Mouse (Mus musculus) left cerebral cortex, postnatal 14 days (tissue): ENCODE data around the gene Pmf1. TPM values are rescaled to one million over a fixed set of nuclear protein-coding genes. Genes with fewer than 3 reads are reported as not detected.
"Not testable (repeated sequence)": the region's sequence is repeated elsewhere in the genome, so short reads cannot be mapped to it uniquely, and the experiment has no call there.

Experiments used
- DNase-seq, 2 experiments: peaks; one replicate each; pipeline ENCODE4 v3.0.0; 2021 to 2022; ENCODE audit warnings: low spot score in 2 of 2, mixed read lengths in 1 of 2
- intact Hi-C: fragments of 180-260 bp; cut with DNase I; formaldehyde crosslinking; loops from one replicate; pipeline ENCODE4 v1.15.1; 2025
- total RNA-seq, 2 experiments: library from RNA; stranded (reverse); gene quantifications; 2 replicates each; pipeline ENCODE4 v1.2.3; 2021

The Pmf1 gene
- total RNA-seq, 2 experiments from 2014 or later: 5.7 to 7.8 TPM

DNA sequence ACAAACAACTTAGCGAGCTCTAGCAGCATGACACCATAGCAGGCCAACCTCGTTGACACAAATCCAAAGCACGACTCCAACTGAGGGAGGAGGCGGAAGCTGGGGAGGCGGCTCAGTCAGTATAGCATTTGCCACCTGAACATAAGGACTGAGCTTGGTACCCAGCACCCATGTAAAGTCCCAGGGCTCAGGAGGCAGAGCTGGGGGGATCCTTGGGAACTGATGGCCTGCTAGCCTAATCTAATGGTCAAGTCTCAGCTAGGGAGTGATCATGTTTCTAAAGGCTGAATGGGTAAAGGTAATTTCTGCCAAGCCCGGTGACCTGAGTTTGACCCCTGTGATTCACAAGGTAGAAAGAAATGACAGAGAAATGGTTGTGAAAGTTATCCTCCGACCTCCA, 2.6 kb downstream of the Pmf1 start:
- intact Hi-C loops: loop anchor here (1.0 to 5.0 kb wide), 2 partner anchors 60 to 120 kb away; no protein-coding TSS in a partner anchor
- DNase-seq: no peak

DNA sequence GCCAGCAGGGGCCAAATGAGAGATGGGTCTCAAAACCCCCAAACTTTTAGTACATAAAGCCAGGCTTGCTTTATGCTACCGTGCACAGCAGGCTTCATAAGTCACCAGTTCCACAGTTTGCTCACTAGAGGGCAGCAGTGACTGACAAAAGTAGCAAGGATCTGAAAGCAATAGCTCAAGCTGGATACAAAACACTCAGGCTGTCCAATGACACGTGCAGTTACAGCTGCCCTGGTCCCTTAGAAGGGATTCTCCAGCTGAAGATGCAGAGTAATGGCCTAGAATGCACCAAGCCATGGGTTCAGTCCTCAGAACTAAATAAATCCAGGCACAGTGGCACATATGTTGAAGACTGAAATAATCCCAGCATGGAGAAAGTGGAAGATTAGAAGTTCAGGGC, 3.0 kb downstream of the Pmf1 start:
- intact Hi-C loops: loop anchor here (1.0 to 5.0 kb wide), 2 partner anchors 60 to 120 kb away; no protein-coding TSS in a partner anchor
- DNase-seq: peak; percentile 78 to 87

DNA sequence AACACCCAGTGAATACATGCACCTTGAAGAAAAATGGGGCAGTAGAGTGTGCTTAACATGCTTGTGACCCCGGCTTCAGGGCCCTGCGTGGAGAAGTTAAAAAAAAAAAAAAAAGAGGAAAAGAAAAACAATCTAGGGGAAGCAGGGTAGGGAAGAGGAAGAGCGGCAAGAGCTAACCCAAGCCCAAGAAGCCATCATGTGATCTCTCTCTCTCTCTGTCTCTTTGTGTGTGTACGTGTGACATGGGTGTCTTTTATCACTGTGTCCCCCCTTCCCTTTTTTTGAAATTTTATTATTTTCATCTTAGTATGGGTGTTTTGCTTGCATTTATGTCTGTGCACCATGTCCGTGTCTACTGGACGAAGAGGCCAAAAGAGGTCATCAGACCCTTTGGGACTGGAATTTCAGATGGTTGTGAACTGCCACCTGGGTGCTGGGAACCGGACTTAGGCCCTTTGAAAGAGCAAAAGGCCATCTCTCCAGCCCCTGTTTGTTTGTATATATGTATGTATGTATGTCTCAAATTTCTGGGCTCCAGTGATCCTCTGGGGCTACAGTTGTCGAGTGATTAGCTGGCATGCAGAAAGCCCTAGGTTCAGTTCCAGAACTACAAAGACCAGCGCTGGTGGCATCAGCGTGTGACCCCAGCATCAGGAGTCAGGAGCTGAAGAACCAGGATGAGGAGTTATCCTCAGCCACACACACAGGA, 6.5 kb downstream of the Pmf1 start:
- intact Hi-C loops: no loop called here
- DNase-seq: no peak

DNA sequence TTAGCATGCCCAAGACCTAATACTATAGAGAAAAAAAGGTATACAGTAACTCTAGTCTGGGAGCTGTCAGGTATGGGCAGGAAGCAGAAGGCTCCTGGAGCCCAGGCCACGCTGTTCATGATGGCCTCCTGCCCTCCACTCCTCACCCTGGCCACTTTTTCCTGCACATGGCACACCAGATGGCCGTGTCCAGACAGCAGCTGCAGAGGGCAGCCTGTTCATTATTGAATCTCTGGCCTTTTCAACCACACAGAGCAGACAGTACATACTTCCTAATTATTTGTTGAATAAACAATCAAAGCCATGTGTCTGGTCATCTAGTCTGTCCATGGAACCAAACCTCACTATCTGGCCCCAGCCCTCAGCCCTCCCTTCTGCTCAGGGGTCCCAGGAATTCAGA, 11.5 kb downstream of the Pmf1 start:
- DNase-seq: no peak
- intact Hi-C loops: no loop called here

DNA sequence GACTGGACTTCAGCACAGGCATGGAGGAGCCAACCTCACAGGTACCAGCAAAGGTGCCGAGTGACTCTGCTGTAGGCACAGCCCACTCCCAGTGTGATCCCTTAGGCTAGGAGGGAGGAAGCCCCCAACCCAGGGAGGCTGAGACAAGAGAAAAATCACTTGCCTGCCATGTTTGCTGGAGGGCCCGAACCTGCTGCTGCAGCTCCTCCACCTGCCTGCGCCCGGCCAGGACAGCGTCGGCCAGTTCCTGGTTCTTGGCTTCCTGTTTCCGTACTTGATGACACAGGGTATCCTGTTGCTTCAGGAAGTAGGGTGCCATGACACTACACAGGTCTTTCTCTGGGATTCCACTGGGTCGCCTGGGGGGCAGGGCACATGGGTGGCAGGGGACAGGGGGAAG, 14.4 kb downstream of the Pmf1 start:
- DNase-seq: no peak
- intact Hi-C loops: no loop called here

DNA sequence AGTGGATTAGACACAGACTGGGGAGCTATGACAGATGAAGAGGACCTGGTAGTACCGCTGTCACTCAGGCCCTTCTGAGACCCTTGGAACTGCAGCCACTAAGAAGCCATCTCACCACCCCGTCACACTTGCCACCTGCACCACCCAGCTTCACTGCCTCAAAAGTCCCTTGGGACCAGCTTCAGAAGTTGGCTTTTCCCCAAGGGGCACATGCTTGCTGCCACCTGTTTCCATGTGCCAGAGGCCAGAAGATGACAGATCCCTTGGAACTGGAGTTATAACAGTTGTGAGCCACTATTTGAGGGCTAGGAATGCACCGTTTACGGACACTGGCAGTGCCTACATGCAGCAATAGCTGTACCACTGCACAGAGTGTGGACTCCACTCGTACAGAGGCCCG, 14.8 kb downstream of the Pmf1 start:
- intact Hi-C loops: no loop called here

DNA sequence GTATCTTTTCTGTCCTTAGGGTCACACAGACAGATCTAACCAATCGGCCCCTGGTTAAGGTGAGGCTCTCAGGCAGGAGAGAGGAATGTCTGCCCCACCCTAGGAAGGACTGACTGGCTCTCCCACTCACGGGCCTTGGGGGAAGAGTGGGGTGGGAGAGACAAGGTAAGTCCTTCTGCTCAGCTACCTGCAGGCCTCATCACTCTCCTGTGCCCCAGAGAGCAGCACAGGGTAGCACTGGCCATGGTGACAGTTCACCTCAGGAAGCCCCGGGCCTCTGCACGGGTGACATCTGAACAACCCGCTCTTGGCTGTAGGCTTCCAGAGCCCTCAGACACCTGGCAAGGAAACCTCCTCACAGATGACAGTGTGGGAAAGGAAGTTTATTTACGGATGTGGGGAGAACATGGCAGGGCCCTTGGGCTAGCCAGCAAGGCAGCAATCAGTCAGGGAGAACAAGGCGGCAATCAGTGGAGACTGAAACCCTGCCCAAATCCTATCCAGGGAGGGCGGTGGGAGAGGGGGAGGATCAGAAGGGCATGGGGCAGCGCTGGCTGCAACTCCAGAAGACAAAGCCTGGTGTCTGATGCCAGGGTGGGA, 16.3 kb downstream of the Pmf1 start:
- DNase-seq: no peak
- intact Hi-C loops: no loop called here

More for the DNA sequence above, 14.8 kb downstream of the Pmf1 start:
- no peak for DNase-seq

DNA sequence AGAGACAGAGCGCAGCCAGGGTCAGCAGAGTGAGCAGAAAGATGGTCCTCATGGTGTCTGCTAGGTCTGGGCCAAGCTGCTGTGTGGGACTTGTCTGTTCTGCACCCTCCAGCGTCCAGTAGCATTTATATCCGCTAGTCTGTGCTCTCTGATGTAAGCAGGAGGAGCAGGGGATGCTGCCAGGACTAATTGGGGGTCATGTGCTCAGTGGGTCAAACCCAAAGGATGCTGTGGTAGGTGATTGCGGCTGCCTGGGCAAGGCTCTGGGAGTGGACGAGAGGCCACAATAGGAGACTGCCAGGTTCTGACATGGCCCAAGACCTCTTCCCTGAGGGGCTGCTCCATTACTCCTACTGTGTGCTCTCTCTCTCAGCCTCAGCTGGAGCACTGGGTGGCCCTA, 25.8 kb downstream of the Pmf1 start, which contains the start of gene Bglap:
Bglap (minus strand) TSS at position 101 of the 400 bp plus-strand sequence.
- DNase-seq: no peak

DNA sequence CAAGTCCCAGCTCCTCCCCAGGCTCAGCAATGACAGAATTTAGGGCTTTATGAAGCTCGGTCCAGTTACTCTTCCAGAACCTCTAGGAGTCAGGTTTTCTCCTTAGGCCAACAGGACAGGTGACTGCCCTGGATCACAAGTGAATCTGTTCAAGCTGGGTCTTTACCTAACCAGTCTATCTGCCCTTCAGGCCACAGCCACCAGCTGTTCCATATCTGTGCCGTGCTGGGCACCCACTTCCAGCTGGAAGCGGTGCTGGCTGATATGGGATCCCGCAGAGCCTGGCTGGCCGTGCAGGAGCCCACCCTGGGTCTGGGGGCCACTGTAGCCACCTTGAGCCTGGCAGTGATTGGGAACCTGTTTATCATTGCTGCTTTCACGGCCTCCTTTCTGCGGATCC, 27.7 kb downstream of the Pmf1 start:
- DNase-seq, intact Hi-C loops: not testable (repeated sequence)

More for the DNA sequence above, 25.8 kb downstream of the Pmf1 start, which contains the start of gene Bglap:
- intact Hi-C loops: no loop called here

DNA sequence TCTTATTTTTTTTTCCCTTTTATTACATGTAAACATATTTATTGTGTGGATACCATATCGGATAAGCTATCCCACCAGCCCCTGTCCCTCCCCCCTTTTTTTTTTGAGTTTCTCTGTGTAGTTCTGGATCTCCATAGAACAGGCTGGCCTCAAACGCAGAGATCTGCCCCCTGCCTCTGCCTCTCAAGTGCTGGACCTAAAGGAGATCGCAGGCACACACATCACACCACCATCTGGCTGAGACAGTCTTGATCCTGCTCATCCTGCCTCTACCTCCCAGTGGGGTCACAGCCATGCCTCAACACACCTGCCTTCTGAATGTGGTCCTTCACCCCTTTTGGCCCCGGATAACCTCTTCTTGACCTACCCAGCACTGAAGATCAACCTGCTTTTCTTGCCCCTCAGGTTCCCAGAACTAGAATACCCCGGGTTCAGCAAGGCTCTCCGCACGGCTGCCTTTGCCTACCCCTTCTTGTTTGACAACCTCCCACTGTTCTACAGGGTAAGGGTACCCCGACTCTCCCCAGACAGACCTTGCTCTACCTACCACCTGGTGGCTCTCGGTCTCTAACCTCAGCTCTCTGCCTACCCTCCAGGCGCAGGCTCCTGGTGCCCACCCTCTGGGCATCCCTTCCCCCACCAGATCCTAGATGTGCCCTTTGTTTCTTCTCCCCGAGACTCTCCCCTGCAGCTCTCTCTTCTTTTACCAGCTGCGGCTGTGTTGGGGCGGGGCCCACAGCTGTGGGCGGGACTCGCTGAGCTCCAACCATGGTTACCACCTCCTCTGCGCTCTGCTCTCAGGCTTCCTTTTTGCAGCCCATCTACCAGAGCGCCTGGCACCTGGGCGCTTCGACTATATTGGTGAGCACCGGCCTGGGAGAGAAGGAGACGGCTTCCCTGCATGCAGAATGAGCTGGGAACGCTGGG, 28.5 kb downstream of the Pmf1 start:
- intact Hi-C loops: not testable (repeated sequence)
- DNase-seq: peak in 1 of 2 experiments; percentile 34

DNA sequence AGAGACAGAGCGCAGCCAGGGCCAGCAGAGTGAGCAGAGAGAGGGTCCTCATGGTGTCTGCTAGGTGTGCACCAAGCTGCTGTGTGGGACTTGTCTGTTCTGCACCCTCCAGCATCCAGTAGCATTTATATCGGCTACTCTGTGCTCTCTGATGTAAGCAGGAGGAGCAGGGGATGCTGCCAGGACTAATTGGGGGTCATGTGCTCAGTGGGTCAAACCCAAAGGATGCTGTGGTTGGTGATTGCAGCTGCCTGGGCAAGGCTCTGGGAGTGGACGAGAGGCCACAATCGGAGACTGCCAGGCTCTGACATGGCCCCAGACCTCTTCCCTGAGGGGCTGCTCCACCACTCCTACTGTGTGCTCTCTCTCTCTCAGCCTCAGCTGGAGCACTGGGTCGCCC, 31.5 kb downstream of the Pmf1 start, which contains the start of gene Bglap2:
Bglap2 (minus strand) TSS at position 101 of the 400 bp plus-strand sequence.
- intact Hi-C loops, DNase-seq: not testable (repeated sequence)

DNA sequence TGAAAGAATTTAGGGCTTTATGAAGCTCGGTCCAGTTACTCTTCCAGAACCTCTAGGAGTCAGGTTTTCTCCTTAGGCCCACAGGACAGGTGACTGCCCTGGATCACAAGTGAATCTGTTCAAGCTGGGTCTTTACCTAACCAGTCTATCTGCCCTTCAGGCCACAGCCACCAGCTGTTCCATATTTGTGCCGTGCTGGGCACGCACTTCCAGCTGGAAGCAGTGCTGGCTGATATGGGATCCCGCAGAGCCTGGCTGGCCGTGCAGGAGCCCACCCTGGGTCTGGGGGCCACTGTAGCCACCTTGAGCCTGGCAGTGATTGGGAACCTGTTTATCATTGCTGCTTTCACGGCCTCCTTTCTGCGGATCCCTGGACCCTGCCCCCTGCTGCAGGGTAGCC, 33.5 kb downstream of the Pmf1 start:
- DNase-seq, intact Hi-C loops: not testable (repeated sequence)

DNA sequence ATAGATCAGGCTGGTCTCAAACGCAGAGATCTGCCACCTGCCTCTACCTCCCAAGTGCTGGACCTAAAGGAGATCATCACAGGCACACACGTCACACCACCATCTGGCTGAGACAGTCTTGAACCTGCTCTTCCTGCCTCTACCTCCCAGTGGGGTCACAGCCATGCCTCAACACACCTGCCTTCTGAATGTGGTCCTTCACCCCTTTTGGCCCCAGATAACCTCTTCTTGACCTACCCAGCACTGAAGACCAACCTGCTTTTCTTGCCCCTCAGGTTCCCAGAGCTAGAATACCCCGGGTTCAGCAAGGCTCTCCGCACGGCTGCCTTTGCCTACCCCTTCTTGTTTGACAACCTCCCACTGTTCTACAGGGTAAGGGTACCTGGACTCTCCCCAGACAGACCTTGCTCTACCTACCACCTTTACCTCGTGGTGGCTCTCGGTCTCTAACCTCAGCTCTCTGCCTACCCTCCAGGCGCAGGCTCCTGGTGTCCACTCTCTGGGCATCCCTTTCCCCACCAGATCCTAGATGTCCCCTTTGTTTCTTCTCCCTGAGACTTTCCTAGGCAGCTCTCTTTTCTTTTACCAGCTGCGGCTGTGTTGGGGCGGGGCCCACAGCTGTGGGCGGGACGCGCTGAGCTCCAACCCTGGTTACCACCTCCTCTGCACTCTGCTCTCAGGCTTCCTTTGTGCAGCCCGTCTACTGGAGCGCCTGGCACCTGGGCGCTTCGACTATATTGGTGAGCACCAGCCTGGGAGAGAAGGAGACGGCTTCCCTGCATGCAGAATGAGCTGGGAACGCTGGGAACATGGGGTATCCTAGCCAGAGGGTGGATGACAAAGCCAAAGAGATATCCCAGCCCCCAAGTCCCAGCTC, 34.1 kb downstream of the Pmf1 start:
- DNase-seq: peak in 1 of 2 experiments; percentile 30
- intact Hi-C loops: not testable (repeated sequence)

DNA sequence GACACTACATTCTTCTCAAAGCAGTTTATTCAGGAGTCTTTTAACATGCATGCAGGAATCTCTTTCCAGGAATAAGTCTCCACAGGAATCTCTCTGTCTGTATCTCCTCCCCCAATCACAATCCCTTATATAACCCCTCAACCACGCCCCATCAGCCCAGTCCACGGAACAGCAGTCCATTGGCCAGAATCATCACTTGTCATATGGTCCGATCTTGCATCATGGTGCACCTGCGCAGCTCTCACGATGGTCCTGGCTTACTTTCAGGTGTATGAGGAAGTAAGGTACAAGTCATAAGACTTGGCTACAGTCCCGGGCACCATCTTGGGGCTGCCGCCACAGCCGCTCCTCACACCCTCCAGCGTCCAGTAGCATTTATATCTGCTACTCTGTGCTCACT, 37.5 kb downstream of the Pmf1 start, which contains the start of gene Bglap3:
Bglap3 (minus strand) TSS at position 101 of the 400 bp plus-strand sequence.
- DNase-seq, intact Hi-C loops: not testable (repeated sequence)

DNA sequence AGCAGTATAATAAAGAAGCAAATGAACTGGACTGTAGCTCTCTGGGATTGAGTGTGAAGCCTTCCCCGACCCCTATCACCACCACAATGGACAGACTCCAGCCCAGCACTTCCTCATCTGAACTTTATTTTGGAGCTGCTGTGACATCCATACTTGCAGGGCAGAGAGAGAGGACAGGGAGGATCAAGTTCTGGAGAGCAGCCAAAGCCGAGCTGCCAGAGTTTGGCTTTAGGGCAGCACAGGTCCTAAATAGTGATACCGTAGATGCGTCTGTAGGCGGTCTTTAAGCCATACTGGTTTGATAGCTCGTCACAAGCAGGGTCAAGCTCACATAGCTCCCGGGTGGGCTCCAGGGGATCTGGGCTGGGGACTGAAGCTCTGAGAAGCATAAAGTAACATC, 41.6 kb downstream of the Pmf1 start:
- DNase-seq, intact Hi-C loops: not testable (repeated sequence)

DNA sequence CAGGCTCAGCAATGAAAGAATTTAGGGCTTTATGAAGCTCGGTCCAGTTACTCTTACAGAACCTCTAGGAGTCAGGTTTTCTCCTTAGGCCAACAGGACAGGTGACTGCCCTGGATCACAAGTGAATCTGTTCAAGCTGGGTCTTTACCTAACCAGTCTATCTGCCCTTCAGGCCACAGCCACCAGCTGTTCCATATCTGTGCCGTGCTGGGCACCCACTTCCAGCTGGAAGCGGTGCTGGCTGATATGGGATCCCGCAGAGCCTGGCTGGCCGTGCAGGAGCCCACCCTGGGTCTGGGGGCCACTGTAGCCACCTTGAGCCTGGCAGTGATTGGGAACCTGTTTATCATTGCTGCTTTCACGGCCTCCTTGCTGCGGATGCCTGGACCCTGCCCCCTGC, 42.6 kb downstream of the Pmf1 start:
- DNase-seq, intact Hi-C loops: not testable (repeated sequence)

DNA sequence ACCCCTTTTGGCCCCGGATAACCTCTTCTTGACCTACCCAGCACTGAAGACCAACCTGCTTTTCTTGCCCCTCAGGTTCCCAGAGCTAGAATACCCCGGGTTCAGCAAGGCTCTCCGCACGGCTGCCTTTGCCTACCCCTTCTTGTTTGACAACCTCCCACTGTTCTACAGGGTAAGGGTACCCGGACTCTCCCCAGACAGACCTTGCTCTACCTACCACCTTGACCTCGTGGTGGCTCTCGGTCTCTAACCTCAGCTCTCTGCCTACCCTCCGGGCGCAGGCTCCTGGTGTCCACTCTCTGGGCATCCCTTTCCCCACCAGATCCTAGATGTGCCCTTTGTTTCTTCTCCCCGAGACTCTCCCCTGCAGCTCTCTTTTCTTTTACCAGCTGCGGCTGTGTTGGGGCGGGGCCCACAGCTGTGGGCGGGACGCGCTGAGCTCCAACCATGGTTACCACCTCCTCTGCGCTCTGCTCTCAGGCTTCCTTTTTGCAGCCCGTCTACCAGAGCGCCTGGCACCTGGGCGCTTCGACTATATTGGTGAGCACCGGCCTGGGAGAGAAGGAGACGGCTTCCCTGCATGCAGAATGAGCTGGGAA, 43.2 kb downstream of the Pmf1 start:
- intact Hi-C loops: not testable (repeated sequence)
- peak; percentile 70 to 74 for DNase-seq

DNA sequence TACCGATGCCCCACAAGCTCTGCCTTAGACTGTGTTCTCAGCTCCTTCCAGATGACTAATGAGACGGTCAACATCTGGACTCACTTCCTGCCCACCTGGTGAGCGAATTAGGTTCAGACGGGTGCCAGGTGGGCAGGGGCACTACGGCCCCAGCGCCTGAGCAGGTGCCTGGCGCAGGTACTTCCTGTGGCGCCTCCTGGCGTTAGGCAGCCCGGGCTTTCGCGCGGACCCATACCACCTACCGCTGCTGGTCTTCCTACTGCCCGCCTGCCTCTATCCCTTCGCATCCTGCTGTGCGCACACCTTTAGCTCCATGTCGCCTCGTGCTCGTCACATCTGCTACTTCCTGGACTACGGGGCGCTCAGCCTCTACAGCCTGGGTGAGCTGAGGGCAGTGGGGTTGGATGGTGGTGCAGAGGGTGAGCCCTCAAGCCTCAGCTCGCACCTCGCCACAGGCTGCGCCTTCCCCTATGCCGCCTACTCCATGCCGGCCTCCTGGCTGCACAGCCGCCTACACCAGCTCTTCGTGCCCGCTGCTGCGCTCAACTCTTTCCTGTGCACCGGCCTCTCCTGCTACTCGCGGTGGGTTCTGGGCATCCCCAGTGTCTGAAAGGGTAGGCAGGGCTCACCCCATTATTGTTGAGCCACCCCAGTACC, 44.3 kb downstream of the Pmf1 start:
- DNase-seq: no peak
- intact Hi-C loops: no loop called here
